Mouse (Mus musculus) left cerebral cortex, postnatal 36 days (tissue): ENCODE measurements around the gene Cldn14. TPM values are rescaled to one million over a fixed set of nuclear protein-coding genes. Genes with fewer than 3 reads are reported as not detected.
A peak's percentile ranks its signal among the peaks of the same experiment; 100 is the strongest.

Source experiments
- DNase-seq, 2 experiments: peaks; one replicate each; pipeline ENCODE4 v3.0.0; 2021 to 2022; ENCODE audit warnings: low spot score in 2 of 2, mixed read lengths in 1 of 2
- intact Hi-C: fragments of 180-260 bp; cut with DNase I; formaldehyde crosslinking; loops from one replicate; pipeline ENCODE4 v1.15.1; 2025
- total RNA-seq, 2 experiments: library from RNA; stranded (reverse); gene quantifications; 2 replicates each; pipeline ENCODE4 v1.2.3; 2021

The Cldn14 gene
- total RNA-seq, 2 experiments from 2014 or later, result 2.0 to 2.5 TPM

DNA sequence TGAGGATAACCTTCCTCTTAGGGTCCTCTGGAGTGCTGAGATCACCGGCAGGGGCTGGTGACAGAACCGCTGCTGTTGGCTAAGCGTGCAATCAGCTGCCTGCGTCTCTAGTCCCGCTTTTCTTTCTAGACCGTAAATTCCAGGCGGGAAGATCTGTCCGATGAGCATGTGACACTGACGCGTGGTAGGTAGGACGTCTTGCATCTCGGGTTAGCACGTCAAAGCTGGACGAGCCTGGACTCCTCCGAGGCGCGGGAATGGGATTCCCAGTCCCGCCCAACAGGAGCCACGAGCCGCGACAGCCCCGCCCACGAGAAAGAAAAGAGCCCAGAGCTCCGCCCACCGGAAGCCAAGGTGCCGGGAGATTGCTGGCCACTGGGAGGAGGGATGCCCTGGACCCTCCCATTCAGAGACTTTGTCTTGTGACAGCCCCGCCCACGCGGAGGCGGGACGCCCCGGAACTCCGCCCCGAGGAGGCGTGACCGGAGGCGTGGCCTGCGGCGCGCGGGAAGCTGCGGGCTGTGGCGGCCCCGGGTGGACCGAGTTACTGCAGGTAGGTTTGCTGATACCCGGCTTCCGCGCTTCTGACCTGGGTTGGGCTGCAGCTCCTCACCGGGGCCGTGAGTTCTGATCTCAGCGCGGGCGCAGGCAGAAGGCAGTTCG lies 125.1 kb downstream of the Cldn14 start, which contains the start of gene Chaf1b:
Gene Chaf1b (plus strand): TSS at position 479 of the 663 bp plus-strand sequence.
- intact Hi-C loops, result no loop called here
- DNase-seq, result peak; percentile 90

DNA sequence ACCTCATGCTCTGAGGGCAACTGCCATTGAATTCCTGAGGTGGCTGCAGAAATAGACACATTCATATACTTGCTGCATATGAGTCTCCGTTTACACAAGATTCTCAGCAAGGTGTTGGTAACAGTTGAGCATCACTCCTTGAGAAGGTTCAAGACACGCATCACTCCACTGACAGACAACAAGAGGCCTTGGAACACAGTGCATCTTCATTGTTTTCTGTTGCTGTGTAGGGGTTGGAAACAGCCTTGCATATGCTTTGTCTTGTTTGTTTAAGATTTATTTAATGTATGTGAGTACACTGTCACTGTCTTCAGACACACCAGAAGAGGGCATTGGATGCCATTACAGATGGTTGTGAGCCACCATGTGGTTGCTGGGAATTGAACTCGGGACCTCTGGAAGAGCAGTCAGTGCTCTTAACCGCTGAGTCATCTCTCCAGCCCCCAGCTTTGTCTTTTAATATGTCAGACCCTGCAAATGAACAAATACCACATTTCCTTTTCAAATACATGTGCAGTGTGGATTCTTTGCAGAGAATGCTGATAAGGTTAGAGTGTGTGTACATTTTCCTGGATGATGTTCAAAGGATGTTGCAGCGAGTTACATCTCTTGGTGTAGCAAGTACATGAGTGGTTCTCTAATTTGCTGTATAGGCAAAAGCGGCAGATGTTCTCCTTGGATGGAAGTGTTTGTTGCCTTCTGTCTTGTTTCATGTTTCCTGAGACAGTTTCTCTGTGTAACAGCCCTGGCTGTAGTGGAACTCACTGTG lies 130.8 kb downstream of the Cldn14 start:
- DNase-seq, result no peak
- intact Hi-C loops, result no loop called here

GRCm38 (mm10) chr16:93874841-93875240 lies 133.8 kb downstream of the Cldn14 start:
- no peak for DNase-seq
- intact Hi-C loops, result no loop called here

Other genes with a start within 250 kb of the Cldn14 start
- 10 to 100 TPM; 21.6 to 33.0 TPM for gene Morc3, start 176.7 kb downstream of the Cldn14 start, total RNA-seq
- gene Chaf1b, start 124.9 kb downstream of the Cldn14 start, total RNA-seq, result 1 to 10 TPM in 1 of 2 experiments, under 1 TPM in 1; 0.84 to 1.6 TPM
- gene Sim2, start 76.1 kb upstream of the Cldn14 start, total RNA-seq, result under 1 TPM in 1 of 2 experiments, not detected in 1; 0.12 TPM